Mouse (Mus musculus) urinary bladder, postnatal 14 days (tissue): ENCODE data around the gene Olfr15.

ENCODE experiments used
- DNase-seq: peaks from one replicate; pipeline ENCODE4 v3.0.0; 2021; ENCODE audit warnings: low spot score

Olfr15 gene

GRCm38 (mm10) chr16:3876346-3876745 lies 45.7 kb downstream of the Olfr15 start:
- no peak for DNase-seq

- peak; percentile 95 for DNase-seq
Observed at GRCm38 (mm10) chr16:3884201-3885064, 53.8 kb downstream of the Olfr15 start, which contains the start of the genes Zfp597 and Gm20695. Gene Zfp597 (minus strand): TSS chr16:3884561. Gene Gm20695 (plus strand): TSS chr16:3884648.

- no peak for DNase-seq
Observed at GRCm38 (mm10) chr16:3885065-3885670, 54.5 kb downstream of the Olfr15 start.

- no peak for DNase-seq
Observed at GRCm38 (mm10) chr16:3891621-3892295, 61.1 kb downstream of the Olfr15 start.

- DNase-seq: no peak
Observed at GRCm38 (mm10) chr16:3893739-3894138, 63.1 kb downstream of the Olfr15 start.
